Mouse (Mus musculus) intestine, embryonic 16.5 days (tissue): ENCODE measurements around the gene Usp20. TPM values are rescaled to one million over a fixed set of nuclear protein-coding genes. Genes with fewer than 3 reads are reported as not detected.

ENCODE experiments used
- polyA plus RNA-seq: library from polyadenylated mRNA; unstranded; fragments of >200 nt; fragmentation: Nextera tagmentation; extraction: Ambion mirVana; gene quantifications from 2 replicates; pipeline ENCODE4 v1.2.1, GENCODE M21; 2015

The Usp20 gene
- polyA plus RNA-seq, 1 experiment from 2014 or later, result 14.5 TPM

Other genes starting within 250 kb of the Usp20 start
- gene 1700001O22Rik, start 178.6 kb upstream of the Usp20 start, polyA plus RNA-seq, result 0.99 and 1.2 TPM in 2 replicates
- 76.3 and 87.4 TPM in 2 replicates for gene Ntmt1, start 174.5 kb upstream of the Usp20 start, polyA plus RNA-seq
- 24.0 and 24.5 TPM in 2 replicates for gene Asb6, start 151.9 kb upstream of the Usp20 start, polyA plus RNA-seq
- 1.6 and 1.9 TPM in 2 replicates for gene Prrx2, start 147.3 kb upstream of the Usp20 start, polyA plus RNA-seq
- 3.9 and 4.0 TPM in 2 replicates for gene Ptges, start 52.4 kb upstream of the Usp20 start, polyA plus RNA-seq
- gene Tor1b, start 29.3 kb upstream of the Usp20 start, polyA plus RNA-seq, result 20.9 and 21.7 TPM in 2 replicates
- 85.1 and 87.2 TPM in 2 replicates for gene Tor1a, start 14.3 kb upstream of the Usp20 start, polyA plus RNA-seq
- 48.5 and 50.5 TPM in 2 replicates for gene BC005624, start 78 bp upstream of the Usp20 start, polyA plus RNA-seq
- 19.0 and 21.1 TPM in 2 replicates for gene Fnbp1, start 159.7 kb downstream of the Usp20 start, polyA plus RNA-seq
- 30.4 and 32.5 TPM in 2 replicates for gene Gpr107, start 170.0 kb downstream of the Usp20 start, polyA plus RNA-seq